Mouse (Mus musculus) erythroblast, embryonic 14.5 days (primary cell): ENCODE results near the gene Slc16a11.

Experiments used
- GATA1 ChIP-seq: IDR thresholded peaks from 2 replicates; pipeline ENCODE4 v1.6.1; 2012; ENCODE audit warnings: low read length, inconsistent platforms, mixed read lengths
- TAL1 ChIP-seq: IDR thresholded peaks from 3 replicates; pipeline ENCODE4 v1.6.1; 2012; ENCODE audit warnings: low read length, inconsistent platforms, mixed read lengths

DNA sequence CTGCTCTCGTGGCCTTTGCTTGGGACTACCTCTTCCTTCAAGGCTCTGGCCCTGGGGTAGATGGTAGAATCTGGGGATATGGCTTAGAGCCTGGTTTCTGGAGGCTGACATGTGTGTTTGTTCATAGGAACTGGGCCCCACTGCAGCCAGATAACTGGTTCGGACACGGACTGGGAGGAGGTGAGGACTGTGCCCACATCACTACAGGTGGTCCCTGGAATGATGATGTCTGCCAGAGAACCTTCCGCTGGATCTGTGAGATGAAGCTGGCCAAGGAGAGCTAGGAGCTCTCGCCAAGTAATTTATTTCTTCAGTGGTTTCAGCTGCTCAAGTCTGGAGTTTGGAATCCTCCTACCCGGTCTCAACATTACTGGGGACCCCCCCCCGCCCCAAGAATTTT, 42.3 kb upstream of the Slc16a11 start:
- no peak for TF ChIP-seq GATA1
- TF ChIP-seq TAL1 = no peak
